Mouse (Mus musculus) kidney, postnatal 0 days (tissue): ENCODE measurements around the gene Trim7. TPM values are rescaled to one million over a fixed set of nuclear protein-coding genes. Genes with fewer than 3 reads are reported as not detected.

ENCODE experiments used
- ATAC-seq: fragments of 200-750 bp; cut with Nextera tagmentation; replicated peaks from 2 replicates; pipeline ENCODE4 v1.8.0; 2017; ENCODE audit warnings: low read depth, moderate number of reproducible peaks, moderate TSS enrichment, moderate library complexity; ENCODE audit not compliant: low FRiP score
- DNase-seq: peaks from one replicate; pipeline ENCODE4 v3.0.0-alpha.2; 2016; ENCODE audit warnings: low spot score
- H3K27ac ChIP-seq: fragments of 300-500 bp; sonication (generic); 2 replicates; pipeline ENCODE4 v1.5.1; 2014; ENCODE audit warnings: mild to moderate bottlenecking
- H3K27me3 ChIP-seq: fragments of 300-500 bp; sonication (generic); 2 replicates; pipeline ENCODE4 v1.6.1; 2014; ENCODE audit warnings: low read length, mixed read lengths; ENCODE audit not compliant: insufficient read depth
- H3K36me3 ChIP-seq: fragments of 300-500 bp; sonication (generic); 2 replicates; pipeline ENCODE4 v1.6.1; 2014; ENCODE audit warnings: low read length, mixed read lengths; ENCODE audit not compliant: insufficient read depth
- H3K4me1 ChIP-seq: fragments of 300-500 bp; sonication (generic); replicated peaks from 2 replicates; pipeline ENCODE4 v1.6.1; 2014; ENCODE audit warnings: antibody characterized with exemption, low read length, mixed read lengths; ENCODE audit not compliant: insufficient read depth
- H3K4me2 ChIP-seq: fragments of 300-500 bp; sonication (generic); 2 replicates; pipeline ENCODE4 v1.6.1; 2014; ENCODE audit warnings: mild to moderate bottlenecking, low read length, moderate library complexity, mixed read lengths
- H3K4me3 ChIP-seq: fragments of 300-500 bp; sonication (generic); replicated peaks from 2 replicates; pipeline ENCODE4 v1.5.1; 2014; ENCODE audit warnings: low read depth, low read length
- H3K9ac ChIP-seq: fragments of 300-500 bp; sonication (generic); 2 replicates; pipeline ENCODE4 v1.6.1; 2014; ENCODE audit warnings: low read depth, low read length
- H3K9me3 ChIP-seq: fragments of 300-500 bp; sonication (generic); replicated peaks from 2 replicates; pipeline ENCODE4 v1.6.1; 2016; ENCODE audit warnings: low read length, inconsistent platforms, mixed read lengths
- CTCF ChIP-seq: IDR thresholded peaks from 2 replicates; pipeline ENCODE4 v1.5.1; 2016; ENCODE audit warnings: antibody characterized with exemption, low read depth, mild to moderate bottlenecking, moderate library complexity
- WGBS: fragments of 180-500 bp; shearing (Covaris S2); extraction: QIAGEN DNeasy Blood & Tissue Kit; methylation state at CpG from one replicate; pipeline ENCODE4 v1.1.7; 2014; 5-methylcytosine and 5-hydroxymethylcytosine counted together
- polyA plus RNA-seq: library from polyadenylated mRNA; unstranded; fragments of >200 nt; fragmentation: Nextera tagmentation; extraction: Ambion mirVana; gene quantifications from 2 replicates; pipeline ENCODE4 v1.2.1, GENCODE M21; 2015

Gene Trim7
- polyA plus RNA-seq, 1 experiment from 2014 or later = 10.2 TPM

- Histone ChIP-seq H3K4me3 (no peak overlapping the region), H3K36me3 (no peaks in the 10 kb centered on the region), H3K9me3 (no peaks in the 10 kb centered on the region), H3K4me2 (no peak overlapping the region), H3K27ac (no peak overlapping the region), H3K4me1 (no peaks in the 10 kb centered on the region; the same call in 1 of the 2 replicates), H3K27me3 (no peaks in the 10 kb centered on the region), H3K9ac (no peak overlapping the region)
- no peak for DNase-seq
- 95% methylated on average over 7 of the region's 7 CpGs for WGBS
- no peak for TF ChIP-seq CTCF
- no peak for ATAC-seq
These were observed 30.7 kb upstream of the Trim7 start for GRCm38 (mm10) chr11:48795221-48795620.

GRCm38 (mm10) chr11:48796290-48796689 lies 29.6 kb upstream of the Trim7 start:
- 78% methylated on average over 4 of the region's 4 CpGs for WGBS
- TF ChIP-seq CTCF = peak; percentile 9; the same call in 1 of the 2 replicates

GRCm38 (mm10) chr11:48797287-48797686 lies 28.7 kb upstream of the Trim7 start:
- no peaks in the 10 kb centered on the region for H3K9me3 ChIP-seq
- 71% methylated on average over 5 of the region's 5 CpGs for WGBS
- H3K27me3 ChIP-seq = no peaks in the 10 kb centered on the region
- ATAC-seq (no peak), DNase-seq (no peak)
- H3K4me1 ChIP-seq = peaks cover 11% of the 10 kb centered on the region
- no peak overlapping the region for H3K27ac ChIP-seq
- peaks cover 7% of the 10 kb centered on the region; the same call in 1 of the 2 replicates for H3K36me3 ChIP-seq
- no peak overlapping the region for H3K9ac ChIP-seq
- no peak overlapping the region for H3K4me2 ChIP-seq
- no peak overlapping the region for H3K4me3 ChIP-seq
- no peak for TF ChIP-seq CTCF

More at GRCm38 (mm10) chr11:48796290-48796689, 29.6 kb upstream of the Trim7 start:
- DNase-seq (no peak), ATAC-seq (no peak)
- Histone ChIP-seq H3K27ac (no peak overlapping the region), H3K4me2 (no peak overlapping the region), H3K4me1 (peaks cover under 1% of the 10 kb centered on the region; the same call in 1 of the 2 replicates), H3K9me3 (no peaks in the 10 kb centered on the region), H3K9ac (no peak overlapping the region), H3K4me3 (no peak overlapping the region), H3K36me3 (no peaks in the 10 kb centered on the region), H3K27me3 (no peaks in the 10 kb centered on the region)

GRCm38 (mm10) chr11:48798308-48798707 lies 27.6 kb upstream of the Trim7 start:
- Histone ChIP-seq H3K4me1 (peaks cover 12% of the 10 kb centered on the region), H3K36me3 (peaks cover 15% of the 10 kb centered on the region; the same call in 1 of the 2 replicates), H3K9me3 (no peaks in the 10 kb centered on the region), H3K9ac (0 out of 2 replicates have a peak overlapping the region, but pooled peaks have one; percentile 88), H3K4me2 (peak overlapping the region; percentile 93; the same call in 1 of the 2 replicates), H3K27ac (0 out of 2 replicates have a peak overlapping the region, but pooled peaks have one; percentile 97), H3K27me3 (no peaks in the 10 kb centered on the region), H3K4me3 (no peak overlapping the region)
- ATAC-seq = no peak
- no peak for DNase-seq
- whole genome bisulfite sequencing = 86% methylated on average over 7 of the region's 7 CpGs
- no peak for TF ChIP-seq CTCF

- no peak for ATAC-seq
- Histone ChIP-seq H3K4me1 (peaks cover 12% of the 10 kb centered on the region), H3K27me3 (no peaks in the 10 kb centered on the region), H3K9me3 (no peaks in the 10 kb centered on the region), H3K4me2 (peak overlapping the region; percentile 93), H3K9ac (peak overlapping the region; percentile 88), H3K36me3 (peaks cover 25% of the 10 kb centered on the region), H3K4me3 (peak overlapping the region; percentile 87), H3K27ac (peak overlapping the region; percentile 97)
- DNase-seq = no peak
- no peak for TF ChIP-seq CTCF
- 5% methylated on average over 18 of the region's 18 CpGs for WGBS
These were observed 26.7 kb upstream of the Trim7 start for GRCm38 (mm10) chr11:48798984-48799920.

- ATAC-seq (peak; percentile 89), DNase-seq (peak; percentile 98)
- TF ChIP-seq CTCF = no peak
- peaks cover 33% of the 10 kb centered on the region for H3K36me3 ChIP-seq
- peak within 1 kb of the TSS; percentile 93 for H3K4me2 ChIP-seq
- no peaks in the 10 kb centered on the region for H3K27me3 ChIP-seq
- peak within 1 kb of the TSS; percentile 97 for H3K27ac ChIP-seq
- 1% methylated on average over 47 of the region's 47 CpGs for WGBS
- H3K4me1 ChIP-seq = peaks cover 12% of the 10 kb centered on the region
- peak within 1 kb of the TSS; percentile 88 for H3K9ac ChIP-seq
- no peaks in the 10 kb centered on the region for H3K9me3 ChIP-seq
- H3K4me3 ChIP-seq = peak within 1 kb of the TSS; percentile 87
These were observed 25.8 kb upstream of the Trim7 start, which contains the start of gene Rack1 for GRCm38 (mm10) chr11:48799921-48800701. Gene Rack1, plus strand, starts transcription at chr11:48800332.
